Mouse (Mus musculus) adrenal gland, adult (tissue): ENCODE results near the gene Phlpp2.
"Not testable (repeated sequence)": the region's sequence is repeated elsewhere in the genome, so short reads cannot be mapped to it uniquely, and the experiment has no call there.

Experiments used
- DNase-seq, 2 experiments: peaks; one replicate each; pipeline ENCODE4 v3.0.0; 2022 to 2023; ENCODE audit warnings: low spot score in 1 of 2; ENCODE audit not compliant: inconsistent age in 2 of 2

The Phlpp2 gene

DNA sequence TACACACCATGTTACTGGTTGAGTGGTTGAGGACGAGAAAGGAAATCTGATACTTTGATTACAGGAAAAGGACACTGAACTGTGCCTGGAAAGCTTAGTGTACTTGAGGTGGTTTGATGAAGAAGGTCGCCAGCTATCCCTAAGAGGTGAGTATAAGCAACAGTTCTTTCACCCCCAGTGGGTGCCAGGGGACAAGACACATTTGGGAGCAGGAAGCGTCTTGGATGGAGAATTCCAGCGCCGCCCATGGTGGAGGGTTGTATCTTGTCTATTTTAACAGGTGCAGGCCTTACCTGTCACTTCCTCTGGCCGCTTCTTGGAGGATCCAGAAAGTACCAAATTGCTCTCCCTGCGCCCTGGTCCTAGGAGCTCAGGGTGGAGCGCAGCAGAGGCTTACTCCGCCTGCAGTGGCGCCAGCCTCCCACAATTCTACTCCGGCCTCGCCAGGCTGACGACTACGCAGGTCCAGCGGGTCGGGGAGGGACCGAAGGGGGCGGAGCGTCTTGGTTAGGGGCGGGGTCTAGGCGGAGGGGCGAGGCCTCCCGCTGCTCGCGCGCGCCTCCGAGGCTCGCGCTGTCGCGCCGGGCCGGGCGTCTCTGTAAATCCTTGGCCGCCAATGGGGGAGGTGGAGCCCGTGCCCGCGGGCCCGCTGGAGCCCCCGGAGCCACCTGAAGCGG is at the start of gene Phlpp2:
Phlpp2 (plus strand) TSS at position 540 of the 677 bp plus-strand sequence.
- peak; percentile 98 to 99 for DNase-seq

DNA sequence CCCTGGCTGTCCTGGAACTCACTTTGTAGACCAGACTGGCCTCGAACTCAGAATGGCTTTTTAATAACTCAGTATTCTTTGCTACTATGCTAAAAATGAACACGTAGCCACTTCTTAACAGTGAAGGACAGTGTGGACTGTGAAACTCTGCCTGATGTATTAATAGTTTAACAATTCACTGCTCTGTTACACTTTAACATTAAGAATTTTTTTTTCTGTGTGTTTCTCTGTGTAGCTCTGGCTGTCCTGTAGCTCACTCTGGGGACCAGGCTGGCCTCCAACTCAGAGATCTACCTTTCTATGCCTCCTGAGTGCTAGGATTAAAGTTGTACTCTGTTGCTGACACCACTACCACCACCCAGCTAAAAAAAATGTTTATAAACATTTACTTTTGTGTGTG is 44.8 kb upstream of the Phlpp2 start:
- DNase-seq: no peak

DNA sequence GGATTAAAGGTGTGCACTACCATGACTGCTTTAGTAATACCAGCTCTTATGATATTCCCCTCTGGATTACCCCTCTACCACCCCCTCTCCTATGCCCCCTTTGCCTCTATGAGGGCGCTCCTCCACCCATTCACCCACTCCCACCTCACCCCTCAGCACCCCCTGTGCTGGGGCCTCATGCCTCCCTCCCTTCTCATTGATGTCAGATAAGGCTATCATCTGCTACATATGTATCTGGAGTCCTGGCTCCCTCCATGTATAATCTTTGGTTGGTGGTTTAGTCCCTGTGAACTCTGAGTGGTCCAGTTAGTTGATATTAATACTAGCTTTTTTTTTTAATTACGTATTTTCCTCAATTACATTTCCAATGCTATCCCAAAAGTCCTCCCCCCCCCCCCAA is 28.5 kb upstream of the Phlpp2 start:
- no peak for DNase-seq

DNA sequence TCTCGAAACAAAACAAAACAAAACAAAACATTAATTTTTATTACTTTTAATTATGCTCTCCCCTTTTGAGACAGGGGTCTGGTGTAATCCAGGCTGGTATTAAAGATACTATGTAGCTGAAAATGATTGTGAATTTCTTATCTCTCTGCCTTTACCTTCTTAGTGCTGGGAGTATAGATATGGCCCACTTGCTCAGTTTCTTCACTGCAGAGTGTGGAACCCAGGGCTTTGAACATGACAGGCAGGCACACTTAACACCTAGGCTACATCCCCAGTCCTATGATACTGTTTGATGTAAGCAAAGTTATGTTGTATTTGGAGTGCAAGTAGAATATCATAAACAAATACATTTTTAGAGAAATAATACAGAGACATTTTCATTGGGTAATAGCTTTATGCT is 25.9 kb upstream of the Phlpp2 start:
- DNase-seq: no peak

DNA sequence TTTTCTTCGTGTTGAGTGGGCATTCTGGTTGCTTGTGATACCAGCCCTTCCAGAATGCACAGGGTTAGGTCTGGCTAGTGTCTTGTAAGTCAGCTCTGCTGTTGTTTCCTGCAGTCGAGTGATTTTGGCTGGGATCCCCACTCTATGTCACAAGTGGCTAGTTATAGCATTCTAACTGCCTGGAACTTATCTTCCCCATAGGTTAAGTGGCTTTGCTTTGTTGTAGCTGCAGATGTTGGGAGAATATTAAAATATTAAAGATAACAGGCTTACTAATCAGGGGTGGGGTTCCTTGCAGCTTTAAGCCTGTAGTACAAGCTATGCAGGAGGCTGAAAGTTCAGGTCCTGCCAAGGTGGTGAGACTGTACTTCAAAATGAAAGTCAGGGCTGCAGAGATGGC is 20.5 kb upstream of the Phlpp2 start:
- no peak for DNase-seq

DNA sequence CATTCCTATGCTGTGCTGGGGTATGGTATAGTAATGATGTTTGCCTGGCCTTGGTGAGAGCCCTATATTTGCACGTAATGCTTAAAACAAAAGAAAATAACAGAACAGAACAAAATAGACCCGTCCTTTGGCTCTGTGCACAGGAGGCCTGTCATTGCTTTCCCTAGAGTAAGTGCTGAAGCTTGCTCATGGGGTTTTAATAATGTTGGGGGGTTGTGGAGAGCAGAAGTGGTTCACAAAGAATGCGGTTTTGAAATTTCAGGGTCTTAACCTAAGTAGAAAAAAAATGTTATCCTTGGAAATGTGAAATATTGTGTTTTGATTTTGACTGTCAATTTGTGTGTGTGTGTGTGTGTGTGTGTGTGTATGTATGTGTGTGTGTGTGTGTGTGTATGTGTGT is 19.4 kb upstream of the Phlpp2 start:
- DNase-seq: no peak

DNA sequence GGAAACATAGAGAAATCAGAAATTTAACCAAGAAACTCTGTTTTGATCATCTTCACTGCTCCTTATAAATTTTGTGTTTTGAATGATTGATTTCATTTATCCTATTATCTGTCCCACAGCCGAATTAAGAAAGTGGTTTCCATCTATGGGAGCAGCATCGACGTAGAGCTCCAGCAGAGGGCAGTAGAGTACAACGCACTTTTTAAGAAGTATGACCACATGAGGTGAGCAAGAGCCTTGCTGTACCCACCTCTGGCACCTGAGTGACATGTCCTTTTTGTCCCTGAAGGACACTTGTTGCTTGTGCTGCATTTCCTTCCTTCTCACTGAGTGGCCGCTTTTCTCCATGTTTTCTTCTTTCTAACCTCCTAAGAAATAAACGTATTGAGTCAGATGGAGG is 14.9 kb upstream of the Phlpp2 start:
- peak; percentile 53 to 83 for DNase-seq

DNA sequence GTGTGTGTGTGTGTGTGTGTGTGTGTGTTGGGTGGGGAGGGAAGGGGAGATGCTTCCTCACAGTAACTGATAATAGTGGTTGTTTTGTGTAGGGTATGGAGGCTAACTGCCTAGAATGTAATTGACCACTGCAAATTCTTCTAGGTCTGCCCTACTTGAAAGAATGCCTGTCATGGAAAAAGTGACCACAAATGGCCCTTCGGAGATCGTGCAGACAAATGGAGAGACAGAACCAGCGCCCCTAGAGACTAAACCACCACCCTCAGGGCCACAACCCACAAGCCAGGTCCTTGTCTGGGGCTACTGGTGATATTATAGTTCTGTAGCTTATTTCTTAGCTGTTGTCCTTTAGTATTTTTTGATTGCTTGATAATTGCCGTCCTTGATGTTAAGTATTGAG is 13.8 kb upstream of the Phlpp2 start:
- DNase-seq: no peak

DNA sequence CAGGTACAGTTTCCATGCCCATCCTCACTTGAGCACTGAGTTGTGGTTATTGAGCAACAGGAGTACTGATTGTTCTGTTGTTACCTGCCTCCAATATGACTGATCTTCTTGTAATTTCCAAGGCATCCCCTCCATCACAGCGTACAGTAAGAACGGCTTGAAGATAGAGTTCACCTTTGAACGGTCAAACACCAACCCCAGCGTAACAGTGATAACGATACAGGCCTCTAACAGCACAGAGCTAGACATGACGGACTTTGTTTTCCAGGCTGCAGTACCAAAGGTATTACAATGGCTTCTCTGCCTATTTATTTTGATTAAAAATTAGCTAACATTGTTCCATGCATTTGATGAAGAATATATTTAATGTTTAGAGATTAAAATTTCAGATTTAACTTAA is 12.9 kb upstream of the Phlpp2 start:
- DNase-seq: no peak

DNA sequence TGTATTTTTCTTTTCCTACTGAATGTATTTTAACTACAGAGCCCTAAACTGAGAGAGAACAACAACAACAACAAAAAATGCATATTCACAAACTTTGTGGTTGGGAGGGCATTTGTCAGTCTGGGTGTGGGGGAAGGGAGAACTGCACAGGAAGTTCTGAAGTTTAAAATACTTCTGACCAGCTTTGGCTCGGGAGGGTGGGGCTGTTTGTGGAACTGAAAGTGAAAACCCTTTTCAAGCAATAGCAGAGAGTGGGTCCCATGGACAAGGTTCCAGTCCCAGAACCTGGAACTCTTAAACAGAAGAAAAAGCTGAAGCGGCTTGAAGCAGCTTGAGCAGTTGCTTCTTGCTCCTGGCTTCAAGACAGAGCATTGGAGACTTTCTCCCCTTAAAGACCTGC is 4.9 kb upstream of the Phlpp2 start:
- DNase-seq: peak; percentile 30 to 59

DNA sequence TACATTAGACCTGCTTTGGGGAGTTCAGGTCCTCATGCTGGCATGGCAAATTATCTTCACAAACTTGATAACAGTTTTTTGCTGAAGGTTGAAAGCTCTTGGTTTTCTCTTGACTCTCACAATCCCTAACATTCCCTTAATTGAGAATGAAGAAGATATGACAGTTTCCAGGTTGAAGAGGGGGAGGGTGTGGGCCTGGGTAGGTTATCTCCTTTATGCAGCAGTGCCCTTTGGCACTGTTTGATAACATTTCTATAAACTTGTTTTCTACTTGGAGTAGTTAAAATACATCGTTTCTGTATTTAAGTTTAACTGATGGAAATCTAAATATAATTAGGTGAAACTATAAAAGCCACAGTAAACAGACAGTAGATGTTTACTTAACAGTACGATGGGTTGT is 3.5 kb upstream of the Phlpp2 start:
- DNase-seq: no peak

DNA sequence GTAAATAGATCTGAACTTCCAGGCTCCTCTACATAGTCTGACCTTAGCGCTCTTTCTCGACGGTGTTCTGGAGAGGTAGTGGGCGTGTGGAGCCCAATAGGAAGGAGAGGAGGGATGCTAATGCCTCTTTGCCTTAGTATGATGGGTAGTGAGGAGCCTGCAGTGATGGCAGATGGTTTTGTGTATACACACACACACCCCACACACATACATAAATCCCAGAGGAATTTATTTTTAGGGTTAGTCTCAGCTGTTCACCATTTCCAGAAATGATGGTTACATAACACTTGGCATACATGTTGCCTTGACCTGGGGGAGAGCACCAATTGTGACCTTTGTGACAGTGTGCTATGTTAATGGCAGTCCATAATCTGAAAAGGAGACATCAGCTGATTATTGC is 2.8 kb upstream of the Phlpp2 start:
- DNase-seq: no peak

DNA sequence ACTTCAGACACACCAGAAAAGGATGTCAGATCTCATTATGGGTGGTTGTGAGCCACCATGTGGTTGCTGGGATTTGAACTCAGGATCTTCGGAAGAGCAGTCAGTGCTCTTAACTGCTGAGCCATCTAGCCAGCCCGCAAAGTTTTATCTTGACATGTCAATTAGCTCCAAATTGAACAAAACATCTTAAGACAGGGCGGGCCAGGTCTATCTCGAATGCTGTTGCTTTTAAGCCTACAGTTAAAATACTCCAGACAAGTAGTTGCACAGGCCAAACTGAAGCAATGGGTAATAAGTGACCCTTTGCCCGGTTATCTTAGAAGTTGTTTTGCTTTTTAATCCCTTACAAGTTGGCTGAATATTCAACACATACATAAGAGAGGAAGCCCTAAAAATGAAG is 1.7 kb upstream of the Phlpp2 start:
- DNase-seq: no peak

DNA sequence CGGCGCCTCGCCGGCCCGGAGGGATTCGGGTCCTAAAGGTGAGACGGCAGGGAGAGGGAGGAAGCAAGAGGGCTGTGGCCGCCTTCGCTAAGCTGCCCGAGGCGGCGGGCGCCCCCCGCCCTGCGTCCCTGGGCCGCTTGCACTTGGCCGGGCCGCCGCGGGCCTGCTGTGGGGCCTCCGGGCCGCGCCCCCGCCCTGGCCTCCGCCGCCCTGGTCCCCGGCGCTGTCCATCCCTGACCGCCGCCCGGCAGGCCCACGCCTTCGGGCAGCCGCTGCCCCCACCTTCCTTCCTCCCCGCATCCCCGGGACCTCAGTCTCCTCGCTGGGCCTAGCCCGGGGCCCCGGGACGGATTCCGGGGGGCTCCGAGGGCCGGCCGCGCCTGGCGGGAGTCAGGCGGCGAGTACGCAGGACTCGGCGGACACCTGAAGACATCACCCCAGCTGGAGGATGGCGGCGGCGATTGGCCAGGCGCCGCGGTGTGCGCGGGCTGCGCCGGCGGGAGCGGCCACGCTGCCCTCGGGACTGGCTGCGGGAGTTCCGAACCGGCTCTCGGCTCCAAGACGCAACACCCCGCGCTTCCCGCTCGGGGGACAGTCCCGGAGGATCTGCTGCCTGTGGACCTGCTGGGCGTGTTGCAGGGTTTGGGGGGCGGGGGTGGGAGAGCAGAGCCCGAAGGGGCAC is 479 bp downstream of the Phlpp2 start:
- DNase-seq: peak; percentile 72 to 88

DNA sequence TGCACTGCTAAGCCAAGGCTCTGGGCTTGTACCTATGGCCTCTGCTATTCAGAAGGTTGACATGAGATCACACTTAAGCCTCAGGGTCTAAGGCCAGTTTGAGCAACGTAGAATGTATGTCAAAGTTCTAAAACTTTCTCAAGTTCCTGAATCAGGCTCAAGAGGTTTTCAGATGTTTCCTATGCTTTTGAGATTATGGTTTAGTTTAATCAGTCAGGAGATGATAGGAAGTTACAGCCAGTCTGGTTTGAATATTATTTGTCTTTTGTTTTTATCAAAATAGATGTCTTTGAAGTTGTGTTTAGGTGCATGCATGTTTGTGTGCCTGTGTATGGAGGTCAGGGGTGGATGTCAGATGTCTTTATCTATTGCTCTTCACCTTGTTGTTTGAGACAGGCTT is 2.7 kb downstream of the Phlpp2 start:
- DNase-seq: no peak

DNA sequence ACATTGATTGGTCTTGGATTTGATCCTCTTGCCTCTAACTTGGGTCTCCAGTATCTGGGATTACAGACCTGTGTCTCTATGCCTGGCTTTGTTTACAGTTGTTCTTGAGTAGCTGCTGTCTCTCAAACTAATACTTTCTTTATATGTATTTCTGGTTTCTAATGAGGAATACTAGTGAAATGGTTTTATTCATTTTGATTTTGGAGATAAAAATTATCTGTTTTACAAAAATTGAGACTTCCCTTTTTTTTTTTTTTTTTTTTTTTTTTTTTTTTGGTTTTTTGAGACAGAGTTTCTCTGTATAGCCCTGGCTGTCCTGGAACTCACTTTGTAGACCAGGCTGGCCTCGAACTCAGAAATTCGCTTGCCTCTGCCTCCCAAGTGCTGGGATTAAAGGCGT is 5.5 kb downstream of the Phlpp2 start:
- DNase-seq: not testable (repeated sequence)

DNA sequence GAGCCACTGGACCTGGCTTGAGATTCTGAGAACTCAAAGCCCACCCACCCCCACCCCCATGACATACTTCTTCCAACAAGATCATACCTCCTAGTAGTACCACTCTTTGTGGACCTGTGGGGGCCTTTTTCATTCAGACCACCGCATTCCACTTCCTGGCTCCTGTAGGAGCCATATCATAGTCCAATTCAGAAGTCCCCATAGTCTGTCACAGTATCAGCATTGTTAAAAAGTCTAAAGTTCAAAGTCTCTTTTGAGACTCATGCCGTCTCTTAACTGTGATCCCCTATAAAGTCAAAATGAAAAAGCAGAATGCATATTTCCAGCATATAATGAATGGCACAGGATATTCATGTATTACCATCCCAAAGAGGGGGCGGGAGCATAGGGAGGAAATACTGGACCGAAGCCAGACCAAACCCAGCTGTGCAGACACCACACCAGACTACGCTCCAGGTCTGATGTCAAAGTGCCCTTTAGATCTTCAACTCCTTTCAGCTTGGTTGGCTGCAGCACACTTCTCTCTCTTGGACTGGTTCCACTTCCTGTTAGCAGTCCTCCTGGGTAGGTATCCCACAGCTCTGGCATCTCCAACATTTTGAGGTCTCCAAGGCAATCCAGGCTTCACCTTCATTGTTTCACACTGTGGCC is 11.8 kb downstream of the Phlpp2 start:
- DNase-seq: no peak

DNA sequence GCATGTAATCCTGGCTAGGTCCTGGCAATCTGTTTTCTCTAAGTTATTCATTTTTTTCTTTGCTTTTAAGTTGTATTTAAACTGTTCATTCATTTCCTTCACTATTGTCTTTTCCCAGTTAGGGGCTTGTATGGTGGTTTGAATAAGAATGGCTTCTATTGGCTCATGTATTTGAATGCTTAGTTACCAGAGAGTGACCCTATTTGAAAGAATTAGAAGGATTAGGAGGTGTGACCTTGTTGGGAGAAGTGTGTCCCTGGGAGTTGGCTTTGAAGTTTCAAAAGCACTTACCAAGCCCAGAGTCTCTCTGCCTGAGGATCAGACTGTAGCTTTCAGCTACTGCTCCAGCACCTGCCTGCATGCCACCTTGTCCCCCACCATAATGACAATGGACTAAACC is 17.0 kb downstream of the Phlpp2 start:
- no peak for DNase-seq

DNA sequence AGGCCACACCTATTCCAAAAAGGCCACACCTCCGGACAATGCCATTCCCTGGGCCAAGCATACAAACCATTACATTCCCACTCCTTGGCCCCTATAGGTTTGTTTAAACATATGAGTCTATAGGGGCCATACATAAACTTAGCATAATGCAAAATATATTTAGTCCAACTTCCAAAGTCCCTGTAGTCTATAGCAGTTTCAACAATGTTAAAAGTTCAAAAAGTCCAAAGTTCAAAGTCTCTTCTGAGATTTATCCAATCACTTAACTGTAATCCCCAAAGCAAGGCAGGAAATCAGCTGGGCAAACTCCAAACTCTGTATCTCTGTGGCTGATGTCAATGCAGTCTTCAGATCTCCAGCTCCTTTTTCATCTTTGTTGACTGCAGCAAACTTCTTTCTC is 20.9 kb downstream of the Phlpp2 start:
- DNase-seq: no peak

DNA sequence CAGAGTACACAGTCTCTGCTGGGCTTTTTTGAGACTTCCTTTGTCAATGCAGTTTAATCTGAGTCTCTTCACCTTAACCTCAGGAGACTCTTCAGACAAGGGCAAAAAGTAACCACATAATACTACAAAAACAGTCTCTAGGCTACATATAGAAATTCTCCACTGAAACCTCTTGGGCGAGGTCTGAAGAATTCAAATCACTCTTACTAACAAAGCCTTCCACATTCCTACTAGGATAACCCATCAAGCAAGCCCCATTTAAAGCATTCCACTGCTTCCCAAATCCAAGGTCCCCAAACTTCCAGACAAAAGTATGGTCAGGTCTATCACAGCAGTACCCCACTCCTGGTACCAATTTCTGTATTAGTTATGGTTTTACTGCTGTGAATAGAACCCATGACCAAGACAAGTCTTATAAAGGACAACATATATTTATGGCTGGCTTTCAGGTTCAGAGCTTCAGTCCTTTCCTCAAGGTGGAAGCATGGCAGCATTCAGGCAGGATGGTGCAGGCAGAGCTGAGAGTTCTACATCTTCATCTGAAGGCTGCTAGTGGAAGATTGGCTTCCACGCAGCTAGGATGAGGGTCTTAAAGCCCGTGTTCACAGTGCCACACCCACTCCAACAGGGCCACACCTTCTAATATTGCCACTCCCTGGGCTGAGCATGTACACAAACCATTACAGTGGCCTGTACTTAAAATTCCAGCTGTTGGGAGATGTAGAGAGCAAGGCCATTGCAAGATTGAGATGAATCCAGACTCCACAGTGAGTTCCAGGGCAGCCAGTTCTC is 22.6 kb downstream of the Phlpp2 start:
- DNase-seq: no peak

DNA sequence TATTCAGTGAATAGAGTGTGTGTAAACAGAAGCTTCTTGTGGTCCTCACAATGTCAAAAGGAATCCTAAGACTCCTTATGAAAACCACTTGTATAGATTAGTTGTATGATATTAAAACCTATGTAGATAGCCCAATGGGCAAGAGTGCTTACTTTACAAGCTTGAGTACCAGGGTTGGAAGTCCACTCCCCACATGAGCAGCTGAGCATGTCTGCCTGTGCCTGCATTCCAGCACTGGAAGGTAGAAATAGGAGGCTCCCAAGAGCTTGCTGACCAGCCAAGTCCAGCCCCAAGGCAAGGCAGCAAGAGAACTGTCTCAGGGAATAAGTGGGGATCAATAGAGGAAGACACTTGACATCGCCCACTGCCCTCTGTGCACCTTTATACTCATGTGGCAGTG is 26.3 kb downstream of the Phlpp2 start:
- DNase-seq: no peak

DNA sequence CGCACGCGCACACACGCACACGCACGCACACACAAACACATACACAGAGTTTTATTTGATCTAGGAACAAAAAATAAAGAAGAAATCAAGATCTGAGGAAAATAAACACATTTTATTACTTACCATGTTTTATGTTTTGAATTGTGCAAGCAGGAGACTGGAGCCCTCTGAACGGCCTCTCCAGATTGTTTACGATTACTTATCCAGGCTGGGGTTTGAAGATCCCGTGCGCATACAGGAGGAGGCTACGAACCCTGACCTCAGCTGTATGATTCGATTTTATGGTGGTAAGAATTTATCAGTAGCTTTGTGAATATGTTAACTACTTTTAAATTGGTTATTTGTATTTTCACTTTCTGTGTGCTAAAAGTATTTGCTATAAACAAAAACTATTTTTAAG is 27.0 kb downstream of the Phlpp2 start:
- no peak for DNase-seq
